Mouse (Mus musculus): ENCODE results near the gene Sirt6.

- TF ChIP-seq CTCF (IDR thresholded peaks at IDR 0.05; ENCODE audit: low read depth) (no peak), EP300 (optimal IDR thresholded peaks at IDR 0.05) (no peak)
Observed at GRCm38 (mm10) chr10:81588739-81589138, 38.9 kb downstream of the Sirt6 start.

Measured in stomach, postnatal 0 days (tissue).